Mouse (Mus musculus) small intestine, adult 2 months (tissue): ENCODE data around the gene Nr4a1. TPM values are rescaled to one million over a fixed set of nuclear protein-coding genes. Genes with fewer than 3 reads are reported as not detected.

Experiments used
- H3K27ac ChIP-seq: fragments of 200-500 bp; 2 replicates; pipeline ENCODE4 v1.5.1; 2012; ENCODE audit warnings: low read depth, low read length, control low read depth, inconsistent platforms; ENCODE audit not compliant: insufficient read depth
- H3K27me3 ChIP-seq: fragments of 200-500 bp; 2 replicates; pipeline ENCODE4 v1.6.1; 2012; ENCODE audit warnings: mild to moderate bottlenecking, moderate library complexity, low read length, inconsistent platforms; ENCODE audit not compliant: control insufficient read depth, insufficient read depth
- H3K36me3 ChIP-seq: fragments of 200-500 bp; 2 replicates; pipeline ENCODE4 v1.6.1; 2012; ENCODE audit warnings: mild to moderate bottlenecking, low read length, control low read depth, inconsistent platforms; ENCODE audit not compliant: control insufficient read depth, insufficient read depth
- H3K4me1 ChIP-seq: fragments of 200-500 bp; 2 replicates; pipeline ENCODE4 v1.6.1; 2012; ENCODE audit warnings: low read length, inconsistent platforms, mixed read lengths; ENCODE audit not compliant: control insufficient read depth, insufficient read depth, insufficient read length
- H3K4me3 ChIP-seq: fragments of 200-500 bp; 2 replicates; pipeline ENCODE4 v1.5.1; 2012; ENCODE audit warnings: low read depth, mild to moderate bottlenecking, control low read depth, inconsistent platforms, low read length, moderate library complexity
- CTCF ChIP-seq: fragments of 200-500 bp; IDR thresholded peaks from 2 replicates; pipeline ENCODE4 v1.5.1; 2012; ENCODE audit warnings: low read depth, mild to moderate bottlenecking, control low read depth, inconsistent platforms, low read length, moderate library complexity, mixed read lengths; ENCODE audit not compliant: insufficient replicate concordance, insufficient read length; ENCODE audit errors: extremely low read depth
- POLR2A ChIP-seq: fragments of 200-500 bp; IDR thresholded peaks from 2 replicates; pipeline ENCODE4 v1.6.1; 2012; ENCODE audit warnings: low read depth, mild to moderate bottlenecking, control low read depth, inconsistent platforms, low read length, moderate library complexity
- WGBS: fragments of 180-500 bp; shearing (Covaris S2); methylation state at CpG from one replicate; pipeline ENCODE4 v1.1.7; 2018; 5-methylcytosine and 5-hydroxymethylcytosine counted together
- polyA plus RNA-seq: library from polyadenylated mRNA; depleted of rRNA; stranded (reverse); fragments of >200 nt; gene quantifications from 2 replicates; pipeline ENCODE4 v1.2.3, GENCODE M21; 2012

Gene Nr4a1
- polyA plus RNA-seq, 1 experiment: 9.7 TPM

DNA sequence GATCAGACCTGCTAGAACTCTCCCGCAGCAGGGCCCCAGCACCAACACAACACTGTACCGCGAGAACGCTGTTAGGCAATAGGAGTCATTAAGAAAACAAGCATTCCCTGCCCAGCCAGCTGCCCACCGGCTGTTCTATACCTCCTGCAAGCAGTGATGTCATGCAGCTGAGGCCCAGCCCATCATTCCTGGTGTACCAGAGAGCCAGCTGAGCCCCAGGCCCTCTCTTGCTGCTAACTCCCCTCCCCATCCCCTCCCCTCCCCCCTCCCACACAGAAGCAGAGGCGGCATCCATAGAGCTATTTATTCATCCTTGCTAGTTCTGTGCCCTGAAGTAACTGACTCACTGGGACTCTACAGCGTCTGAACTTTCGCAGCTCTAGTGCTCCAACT is 33.2 kb upstream of the Nr4a1 start:
- WGBS: 19% methylated on average over 8 of the region's 8 CpGs
- Histone ChIP-seq H3K36me3 (no peaks in the 10 kb centered on the region), H3K4me1 (peaks cover 7% of the 10 kb centered on the region), H3K4me3 (no peak overlapping the region), H3K27me3 (peaks cover 5% of the 10 kb centered on the region), H3K27ac (no peak overlapping the region)
- TF ChIP-seq CTCF (no peak), POLR2A (no peak)

DNA sequence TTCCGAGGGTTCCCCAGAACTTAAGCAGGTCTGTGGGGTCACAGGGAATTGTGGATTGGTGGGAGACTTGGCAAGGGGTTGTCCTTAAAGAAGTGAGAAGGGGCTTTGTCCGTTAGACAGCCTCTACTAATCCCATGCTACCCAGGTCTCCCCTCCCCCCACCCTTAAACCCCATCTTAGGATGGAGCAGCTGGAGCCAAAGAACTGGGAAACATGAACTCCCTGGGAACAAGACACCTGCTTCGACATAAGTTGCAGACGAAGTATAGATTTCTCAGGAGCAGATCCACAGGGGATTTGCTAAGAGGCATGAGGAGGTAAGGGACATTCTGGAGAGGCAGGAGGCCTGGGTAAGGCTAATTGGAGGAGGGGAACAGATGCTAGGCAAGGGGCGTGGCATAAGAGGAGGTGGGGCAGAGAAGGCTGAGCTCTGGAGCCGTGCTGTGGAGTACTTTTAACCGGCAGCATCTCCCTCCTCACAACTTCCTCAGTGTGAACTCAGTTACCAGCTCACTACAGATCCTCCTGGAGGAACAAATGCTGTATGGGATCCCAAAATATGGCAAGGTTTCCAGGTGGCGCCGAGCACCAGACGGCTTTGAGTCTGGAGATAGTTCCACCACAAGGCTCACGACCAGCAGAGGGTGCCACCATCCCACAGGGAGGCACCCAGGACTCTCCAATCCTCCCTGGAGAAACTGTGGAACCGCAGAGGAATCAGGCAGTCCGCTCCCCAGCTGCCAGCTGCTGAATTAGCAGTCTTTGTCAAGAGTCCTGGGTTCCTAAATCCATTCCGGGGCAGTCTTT is 32.6 kb upstream of the Nr4a1 start:
- TF ChIP-seq POLR2A: no peak
- peak; percentile 90 for TF ChIP-seq CTCF
- peak overlapping the region; percentile 50 for H3K4me3 ChIP-seq
- H3K27me3 ChIP-seq: peaks cover 5% of the 10 kb centered on the region
- no peaks in the 10 kb centered on the region for H3K36me3 ChIP-seq
- WGBS: 10% methylated on average over 14 of the region's 14 CpGs
- no peak overlapping the region for H3K27ac ChIP-seq
- H3K4me1 ChIP-seq: peaks cover 7% of the 10 kb centered on the region

DNA sequence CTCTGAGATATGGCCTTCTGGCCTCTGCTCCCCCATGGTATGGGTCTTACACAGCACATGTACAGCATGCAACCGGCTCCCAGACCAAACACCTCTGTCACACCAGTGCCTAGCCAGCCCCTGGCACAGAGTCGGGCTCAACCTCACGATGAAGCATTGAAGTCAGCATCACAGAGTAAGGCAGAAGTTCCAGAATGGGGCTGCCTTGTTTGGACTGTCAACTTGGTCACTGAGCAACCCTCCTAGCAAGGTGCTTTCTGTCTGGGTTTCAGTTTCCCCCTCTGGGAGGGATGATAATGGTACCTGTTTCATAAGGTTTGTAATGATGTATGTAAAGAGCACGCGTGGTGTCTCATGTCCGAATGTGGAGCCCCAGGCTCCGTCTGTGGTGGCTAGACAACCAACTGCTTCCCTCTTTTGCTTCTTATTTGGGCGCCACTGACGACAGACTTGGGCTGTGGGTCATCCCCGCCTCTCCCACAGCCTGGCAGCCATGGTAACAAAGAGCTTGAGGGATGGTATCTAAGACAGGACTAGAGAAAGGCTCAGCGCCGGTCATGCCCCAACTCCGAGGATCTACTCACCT is 31.1 kb upstream of the Nr4a1 start:
- Histone ChIP-seq H3K27me3 (peaks cover 5% of the 10 kb centered on the region), H3K4me3 (no peak overlapping the region), H3K27ac (no peak overlapping the region), H3K36me3 (no peaks in the 10 kb centered on the region), H3K4me1 (peaks cover 7% of the 10 kb centered on the region)
- 72% methylated on average over 13 of the region's 13 CpGs for WGBS
- TF ChIP-seq CTCF (no peak), POLR2A (no peak)

DNA sequence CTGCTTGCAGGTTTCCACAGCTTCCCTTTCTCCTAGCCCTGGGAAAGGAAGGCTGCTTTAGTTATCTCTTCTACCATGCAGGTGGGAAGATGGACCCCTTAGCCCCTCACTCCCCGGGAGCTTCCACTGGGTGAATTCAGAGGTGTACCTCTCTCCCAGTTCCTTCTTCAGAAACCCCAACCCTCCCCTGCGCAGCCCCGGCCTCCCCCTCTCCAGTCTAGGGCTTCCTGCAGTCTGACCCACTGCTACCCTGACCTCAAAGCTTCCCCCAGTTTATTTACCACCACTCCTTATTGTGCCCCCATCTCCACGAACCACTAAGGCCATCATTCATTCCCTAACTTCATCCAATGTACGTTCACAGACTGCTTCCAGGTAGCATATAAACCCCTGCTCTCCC is 30.5 kb upstream of the Nr4a1 start:
- no peak overlapping the region for H3K27ac ChIP-seq
- WGBS: 25% methylated on average over 5 of the region's 5 CpGs
- peak overlapping the region; percentile 75 for H3K4me3 ChIP-seq
- H3K4me1 ChIP-seq: peaks cover 10% of the 10 kb centered on the region
- no peaks in the 10 kb centered on the region for H3K36me3 ChIP-seq
- TF ChIP-seq POLR2A (no peak), CTCF (no peak)
- H3K27me3 ChIP-seq: peaks cover 5% of the 10 kb centered on the region

- peak within 1 kb of the TSS; percentile 45 for H3K27ac ChIP-seq
- TF ChIP-seq POLR2A (peak; percentile 93), CTCF (no peak)
- H3K4me1 ChIP-seq: peaks cover 16% of the 10 kb centered on the region
- peaks cover 5% of the 10 kb centered on the region for H3K27me3 ChIP-seq
- under 1% methylated on average over 75 of the region's 77 CpGs for WGBS
- H3K4me3 ChIP-seq: peak within 1 kb of the TSS; percentile 75
- H3K36me3 ChIP-seq: no peaks in the 10 kb centered on the region
These were observed 29.8 kb upstream of the Nr4a1 start, which contains the start of gene Grasp for GRCm38 (mm10) chr15:101224006-101224906. Gene Grasp, plus strand, starts transcription at chr15:101224188.

DNA sequence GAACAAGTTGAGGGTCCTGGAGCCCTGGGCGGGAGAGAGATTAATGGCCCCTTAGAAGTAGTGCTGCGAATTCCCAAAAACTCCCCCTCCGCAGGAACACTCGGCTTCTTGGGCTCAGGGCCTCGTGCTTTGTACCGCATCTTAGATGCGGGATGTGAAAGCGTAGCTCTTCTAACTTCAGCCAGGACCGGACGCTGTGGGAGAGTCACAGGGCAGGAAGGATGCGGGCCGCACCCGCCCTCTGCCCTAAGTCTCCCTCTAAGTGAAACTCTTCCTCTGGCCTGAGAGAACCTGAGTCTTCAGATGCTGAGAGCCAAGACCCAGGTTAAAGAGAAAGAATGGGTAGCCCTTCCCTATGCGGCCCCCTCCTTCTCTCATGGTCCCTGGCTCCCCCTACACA is 29.1 kb upstream of the Nr4a1 start:
- Histone ChIP-seq H3K4me3 (peak overlapping the region; percentile 75), H3K36me3 (no peaks in the 10 kb centered on the region), H3K27ac (peak overlapping the region; percentile 45), H3K4me1 (peaks cover 19% of the 10 kb centered on the region), H3K27me3 (peaks cover 5% of the 10 kb centered on the region)
- 34% methylated on average over 14 of the region's 14 CpGs for WGBS
- no peak for TF ChIP-seq CTCF
- 0 out of 2 replicates have a peak, but pooled peaks have one; percentile 3 for TF ChIP-seq POLR2A

DNA sequence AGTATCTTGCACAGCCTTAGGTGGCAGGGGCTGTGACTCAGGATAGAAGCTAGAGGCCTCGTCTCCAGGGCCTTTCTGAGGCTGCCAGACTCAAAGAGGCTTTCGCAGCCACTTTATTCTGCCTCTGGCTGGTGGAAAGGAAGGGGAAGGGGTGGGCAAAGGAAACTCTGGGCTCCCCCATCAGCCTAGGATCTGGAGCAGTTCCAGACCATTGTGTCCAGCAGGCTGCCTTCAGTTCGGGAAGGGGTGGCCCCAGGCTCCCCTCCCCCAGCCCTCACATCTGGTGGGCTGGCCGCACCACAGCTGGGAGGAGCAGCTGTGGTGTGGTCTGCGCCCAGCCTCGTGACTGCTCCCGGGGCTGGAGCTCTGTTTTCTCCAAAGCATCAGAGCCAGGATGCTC is 26.1 kb upstream of the Nr4a1 start:
- Histone ChIP-seq H3K4me3 (no peak overlapping the region), H3K27ac (no peak overlapping the region), H3K4me1 (peaks cover 25% of the 10 kb centered on the region), H3K36me3 (no peaks in the 10 kb centered on the region), H3K27me3 (peaks cover 5% of the 10 kb centered on the region)
- 67% methylated on average over 7 of the region's 7 CpGs for WGBS
- no peak for TF ChIP-seq CTCF
- TF ChIP-seq POLR2A: no peak; the same call in 1 of the 2 replicates
